Mouse (Mus musculus): Measurements from ENCODE around the gene Supt16.

- no peak for TF ChIP-seq CTCF (IDR thresholded peaks at IDR 0.05; ENCODE audit: borderline replicate concordance, insufficient read depth, low read length)
- no peak for TF ChIP-seq POLR2A (IDR thresholded peaks at IDR 0.05; ENCODE audit: low read depth, low read length)
Observed at GRCm38 (mm10) chr14:52199412-52199811, 2.2 kb upstream of the Supt16 start.
